Mouse (Mus musculus) heart, adult 8-10 months (tissue): Measurements from ENCODE around the gene Tmem39b. TPM values are rescaled to one million over a fixed set of nuclear protein-coding genes. Genes with fewer than 3 reads are reported as not detected.
A peak's percentile ranks its signal among the peaks of the same experiment; 100 is the strongest.
"Not testable (repeated sequence)": the region's sequence is repeated elsewhere in the genome, so short reads cannot be mapped to it uniquely, and the experiment has no call there.

Experiments
- DNase-seq: peaks from one replicate; pipeline ENCODE4 v3.0.0; 2022; ENCODE audit warnings: low spot score
- total RNA-seq, 4 experiments: library from RNA; stranded (reverse); gene quantifications; 2 replicates each; pipeline ENCODE4 v1.2.4; 2022

The Tmem39b gene
- 1 to 10 TPM; 3.8 to 5.7 (median 5.3) TPM for total RNA-seq

DNA sequence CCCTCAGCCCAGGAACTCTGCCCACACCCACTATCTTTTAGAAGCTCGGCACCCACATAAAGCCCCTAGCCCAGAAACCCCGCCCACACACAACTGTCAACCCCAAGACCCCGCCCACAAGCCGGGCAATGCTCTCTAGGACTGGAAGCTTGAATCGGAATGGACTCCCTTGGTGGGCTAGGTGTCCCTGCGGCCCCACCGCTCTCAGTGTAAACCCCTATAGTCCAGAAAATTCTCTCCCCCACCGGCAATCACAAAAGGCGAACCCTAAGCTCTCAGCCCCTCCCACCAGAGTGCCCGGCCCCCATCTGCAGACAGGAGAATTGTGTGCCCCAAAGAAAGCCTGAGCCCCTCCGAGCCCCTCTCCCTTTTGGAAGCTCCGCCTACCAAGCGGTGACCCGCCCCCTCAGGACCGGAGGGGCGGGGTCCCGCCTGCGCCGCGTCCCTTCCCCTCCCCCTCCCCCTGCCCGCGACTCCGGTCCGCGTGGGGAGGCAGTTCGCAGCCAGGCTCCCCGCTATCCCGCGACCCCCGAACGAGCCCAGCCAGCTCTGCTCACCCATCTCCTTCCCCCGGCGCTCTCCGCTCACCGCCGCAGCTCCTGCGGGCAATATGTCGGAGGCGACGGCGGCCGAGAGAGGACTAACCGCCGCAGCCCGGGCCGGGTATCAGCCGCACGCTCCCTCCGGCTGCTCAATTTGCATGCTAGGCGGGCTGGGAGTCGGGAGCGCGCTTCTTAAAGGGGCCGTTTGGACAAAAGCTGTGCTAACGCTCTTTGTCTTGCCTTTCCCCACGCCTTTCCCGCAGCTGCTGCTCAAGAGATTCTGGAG is at the start of gene Tmem39b:
Gene Tmem39b, minus strand, starts transcription at position 681 of the 828 bp plus-strand sequence.
- peak; percentile 94 for DNase-seq

DNA sequence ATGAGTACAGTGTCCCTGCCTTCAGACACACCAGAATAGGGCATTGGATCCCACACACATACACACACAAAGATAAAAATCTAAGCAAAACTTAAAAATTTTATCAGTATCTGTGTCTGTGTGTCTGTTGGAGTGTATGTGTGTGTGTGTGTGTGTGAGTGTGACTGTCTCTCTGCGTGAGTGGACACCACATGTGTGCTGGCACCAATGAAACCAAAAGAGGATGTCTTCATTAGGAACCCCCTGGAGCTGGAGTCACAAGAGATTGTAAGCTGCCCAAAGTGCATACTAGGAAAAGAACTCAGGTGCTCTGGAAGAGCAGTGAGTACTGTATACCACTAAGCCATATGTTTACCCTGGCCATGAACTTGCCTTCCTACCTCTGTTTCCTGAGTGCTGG is 49.5 kb upstream of the Tmem39b start:
- DNase-seq = no peak

DNA sequence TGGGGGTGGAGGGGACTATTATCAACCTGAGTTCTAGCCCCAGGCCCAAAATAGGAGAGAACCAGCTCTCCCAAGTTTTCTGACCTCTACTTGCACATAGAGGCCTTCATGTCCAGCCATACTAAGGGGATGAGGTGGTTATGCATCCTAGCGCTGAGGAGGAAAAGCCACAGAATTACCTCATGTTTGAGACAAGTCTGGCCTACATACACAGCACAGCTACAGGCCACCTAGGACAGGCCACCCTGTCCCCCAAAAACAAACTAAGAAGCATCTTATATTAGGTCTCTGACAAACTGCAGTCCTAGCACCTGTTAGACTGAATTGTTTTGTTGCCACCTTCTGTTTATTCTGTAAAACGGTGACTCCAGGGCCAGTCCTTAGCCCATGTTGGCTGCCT is 46.9 kb upstream of the Tmem39b start:
- DNase-seq = no peak

DNA sequence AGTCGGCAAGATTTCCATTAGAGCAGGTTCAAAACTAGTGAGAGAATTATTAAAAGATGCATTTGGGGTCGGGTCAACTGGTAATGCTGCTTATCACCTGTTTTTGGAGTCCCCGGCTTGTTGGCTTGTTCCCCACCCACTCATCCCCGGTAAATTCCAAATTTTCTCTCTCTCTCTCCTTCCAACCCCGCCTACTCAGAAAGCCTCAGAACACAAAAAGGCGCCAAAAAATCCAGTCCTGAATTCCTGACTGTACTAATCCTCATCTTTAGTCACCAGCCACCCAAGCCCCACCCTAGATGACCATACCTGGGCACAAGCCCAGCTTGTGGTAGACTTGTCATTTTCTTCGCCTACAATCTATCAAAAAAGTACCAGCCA is 46.4 kb upstream of the Tmem39b start:
- DNase-seq = no peak

DNA sequence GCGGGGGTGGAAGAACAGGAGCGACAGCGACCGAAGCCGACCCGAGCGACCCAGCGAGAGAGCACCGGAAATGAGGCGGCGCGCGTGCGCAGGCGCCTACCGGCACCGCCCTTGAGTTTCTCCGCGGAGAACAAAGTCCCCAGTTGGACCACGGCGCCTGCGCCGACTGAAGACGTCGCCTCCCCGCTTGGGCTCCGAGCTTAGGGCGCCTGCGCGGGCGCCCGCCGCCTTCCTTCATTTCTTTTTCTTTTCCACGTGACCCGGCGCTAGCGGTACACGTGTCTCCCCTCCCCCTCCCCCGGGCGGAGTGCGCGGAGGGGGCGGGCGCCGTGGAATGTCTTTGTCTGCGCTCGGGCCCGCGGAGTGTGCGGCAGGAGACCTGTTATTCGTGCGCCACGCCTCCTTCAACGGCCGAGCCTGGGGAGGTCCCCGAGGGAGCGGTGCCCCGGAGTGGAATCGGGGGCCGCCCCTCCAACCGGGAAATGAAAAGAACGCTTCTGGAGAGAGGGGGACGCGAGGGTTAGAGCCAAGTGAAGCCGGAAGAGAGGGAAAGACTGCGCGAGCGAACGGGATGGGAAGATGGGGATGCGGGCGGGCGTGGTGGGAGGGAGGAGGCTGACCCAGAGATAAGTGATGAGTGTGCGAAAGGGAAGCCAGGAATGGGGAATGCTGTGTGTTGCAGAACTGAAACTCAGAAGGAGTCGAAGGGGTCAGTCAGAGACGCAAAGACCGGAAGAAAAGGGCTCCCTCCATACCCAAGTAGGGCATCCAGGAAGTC is 45.8 kb upstream of the Tmem39b start, which contains the start of gene Khdrbs1:
Gene Khdrbs1, minus strand, starts transcription at position 72 of the 778 bp plus-strand sequence.
- peak; percentile 93 for DNase-seq

DNA sequence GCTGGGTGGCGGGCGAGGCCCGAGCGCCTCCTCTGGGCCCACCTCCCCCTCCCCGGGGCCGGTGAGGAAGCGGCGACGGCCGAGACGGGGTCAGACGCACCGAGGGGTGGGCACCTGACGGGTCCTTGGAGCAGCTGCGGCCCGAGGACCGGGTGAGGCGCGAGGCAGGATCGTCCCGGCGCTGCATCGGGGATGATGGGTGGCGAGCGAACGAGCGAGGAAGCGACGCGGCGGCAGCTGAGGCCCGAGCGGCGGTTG is 45.3 kb upstream of the Tmem39b start:
- DNase-seq = peak; percentile 17

DNA sequence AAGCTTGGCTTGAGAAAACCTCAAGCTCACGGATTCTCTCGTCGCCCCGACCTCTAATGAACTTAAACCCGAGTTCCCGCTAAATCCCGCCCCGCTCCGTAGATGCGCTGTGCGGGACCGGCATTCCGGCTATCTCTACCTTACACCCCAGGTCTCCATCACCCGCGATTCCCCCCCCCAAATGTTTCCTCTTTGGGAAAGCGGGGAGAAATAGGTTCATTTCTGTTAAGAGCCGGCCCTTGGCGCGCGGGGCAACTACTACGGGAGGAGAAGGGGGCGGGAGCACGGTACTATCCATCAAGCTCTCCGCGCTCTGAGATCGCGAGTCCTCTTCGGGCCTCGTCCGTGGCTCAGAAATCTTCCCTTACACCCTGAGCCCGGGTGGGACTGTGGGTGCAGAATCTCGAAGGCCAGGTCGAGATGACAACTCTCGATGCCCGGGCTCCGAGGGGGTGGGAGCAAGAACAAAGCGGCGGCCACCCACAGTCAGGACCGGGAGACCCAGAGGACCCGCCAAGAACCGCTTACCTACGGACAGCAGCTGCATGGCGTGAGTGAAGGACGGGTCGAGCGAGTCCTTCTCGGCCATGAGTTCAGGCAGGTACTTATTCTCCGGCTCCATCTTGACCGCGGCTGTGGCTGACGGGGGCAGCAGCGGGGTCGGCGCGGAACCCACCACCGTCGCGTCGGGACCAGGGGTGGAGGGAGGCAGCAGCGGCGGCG is 44.8 kb upstream of the Tmem39b start:
- DNase-seq = peak; percentile 38

DNA sequence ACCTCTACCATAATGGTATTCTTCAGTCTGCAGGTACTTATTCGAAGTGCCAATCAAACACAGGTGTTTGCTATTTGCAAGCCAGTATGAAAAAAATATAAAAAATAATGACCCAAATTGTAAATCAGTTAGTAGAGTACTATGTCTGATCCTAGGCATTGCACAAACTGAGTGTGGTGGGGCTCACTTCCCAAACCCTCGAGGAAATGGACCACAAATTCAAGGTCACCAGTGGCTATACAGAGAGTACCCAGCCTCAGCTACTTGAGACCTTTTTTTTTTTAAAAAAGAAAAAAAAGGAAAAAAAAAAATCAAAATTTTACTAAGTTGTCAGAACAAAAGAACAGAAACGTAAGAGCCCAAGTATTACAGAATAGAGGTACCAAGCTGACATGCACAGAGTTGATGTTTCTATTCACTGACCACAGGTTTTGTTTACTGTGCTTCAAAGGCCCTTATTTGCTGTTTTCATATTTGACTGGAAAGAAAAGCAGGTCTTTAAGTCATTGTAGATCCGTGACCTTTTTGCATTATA is 42.5 kb upstream of the Tmem39b start:
- no peak for DNase-seq

DNA sequence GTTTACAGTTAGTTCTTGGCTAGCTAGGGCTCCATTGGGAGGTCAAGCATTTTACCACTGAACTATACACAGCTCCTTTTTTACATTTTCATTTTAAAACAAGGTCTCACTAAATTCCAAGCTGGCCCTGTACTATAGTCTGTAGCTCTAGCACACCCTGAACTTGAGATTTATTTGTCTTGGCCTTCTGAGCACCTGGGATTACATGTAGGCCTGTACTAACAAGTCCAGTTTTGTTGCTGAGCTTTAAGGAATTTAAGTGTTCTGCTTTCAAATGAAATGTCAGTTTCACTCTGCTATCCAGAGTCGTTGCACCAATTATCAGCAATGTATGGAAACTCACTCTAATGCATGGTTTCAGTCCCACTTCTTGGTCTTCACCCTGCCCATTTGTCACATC is 39.5 kb upstream of the Tmem39b start:
- DNase-seq = no peak

DNA sequence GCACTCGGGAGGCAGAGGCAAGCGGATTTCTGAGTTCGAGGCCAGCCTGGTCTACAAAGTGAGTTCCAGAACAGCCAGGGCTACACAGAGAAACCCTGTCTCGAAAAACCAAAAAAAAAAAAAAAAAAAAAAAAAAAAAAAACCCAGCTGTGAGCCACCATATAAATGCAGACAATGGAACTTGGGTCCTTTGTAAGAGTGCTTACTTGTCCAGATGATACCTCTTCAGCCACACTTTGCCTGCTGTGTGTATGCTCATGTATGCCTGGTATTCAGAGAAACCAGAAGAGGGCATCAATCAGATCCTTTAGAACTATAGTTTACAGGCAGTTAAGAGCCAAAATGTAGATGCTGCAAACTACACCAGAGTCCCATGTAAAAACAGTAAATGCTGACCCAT is 38.8 kb upstream of the Tmem39b start:
- DNase-seq = not testable (repeated sequence)

DNA sequence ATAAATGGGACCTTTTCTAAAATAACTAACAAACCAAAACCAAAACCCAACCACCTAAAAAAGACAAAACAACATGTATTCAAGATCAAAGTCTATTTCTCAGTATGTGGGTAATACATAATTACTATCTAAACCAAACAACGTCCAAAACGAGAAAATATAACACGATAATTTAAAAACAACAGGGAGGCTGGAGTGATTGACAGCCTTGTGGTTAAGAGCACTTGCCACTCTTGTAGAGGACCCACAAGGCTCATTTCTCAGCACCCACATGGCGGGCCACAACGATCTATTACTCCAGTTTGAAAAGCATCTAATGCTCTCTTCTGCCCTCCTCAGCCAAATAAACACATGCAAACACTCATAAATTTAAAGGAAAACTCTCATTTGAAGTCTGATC is 34.8 kb upstream of the Tmem39b start:
- DNase-seq = no peak

DNA sequence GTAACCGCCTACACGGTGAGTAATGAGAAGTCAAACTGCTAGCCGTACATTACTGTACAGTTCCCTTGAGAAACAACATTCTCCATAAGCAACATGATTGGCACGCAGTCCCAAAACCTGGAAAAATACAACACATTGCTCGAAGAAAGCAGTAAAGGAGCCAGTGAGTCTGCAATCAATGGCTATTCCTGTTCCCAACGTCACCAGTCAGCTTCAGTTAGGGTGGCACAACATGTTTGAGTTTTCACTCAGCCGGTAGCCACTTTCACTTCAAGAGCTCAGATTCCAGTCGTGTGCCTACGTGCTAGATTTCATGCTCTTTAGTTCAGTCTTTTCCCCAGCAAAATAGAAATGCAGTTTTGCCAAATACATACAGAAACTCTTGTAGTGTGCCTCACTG is 19.7 kb upstream of the Tmem39b start:
- no peak for DNase-seq

DNA sequence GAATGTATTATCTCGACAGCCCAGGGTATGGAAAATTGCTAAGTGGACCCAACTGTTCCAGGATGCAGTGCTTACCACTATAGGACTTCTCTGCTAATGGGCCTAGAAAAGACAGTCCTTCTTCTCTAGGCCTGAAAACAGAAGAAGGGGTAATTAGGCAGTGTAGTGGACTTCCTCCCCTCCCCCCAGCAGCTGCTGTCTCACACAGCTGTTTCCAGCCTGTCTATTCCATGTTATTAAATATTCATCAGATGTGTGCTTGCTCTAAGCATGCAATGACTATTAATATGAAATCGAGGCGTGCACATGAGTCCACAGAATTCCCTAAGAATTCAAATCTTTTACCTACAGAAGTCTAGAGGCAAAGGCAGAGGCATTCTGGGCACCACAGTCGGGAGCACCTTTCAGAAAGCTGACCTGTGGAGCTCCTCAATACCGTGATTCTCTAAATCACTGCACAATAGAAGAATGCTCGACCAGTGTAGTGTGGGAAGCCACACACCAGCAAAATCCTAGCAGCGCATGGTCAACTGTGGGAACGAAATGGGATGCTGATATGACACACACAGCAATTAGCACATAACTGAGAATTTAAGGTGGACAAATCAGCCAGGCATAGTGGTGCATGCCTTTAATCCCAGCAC is 13.0 kb upstream of the Tmem39b start:
- DNase-seq = no peak

DNA sequence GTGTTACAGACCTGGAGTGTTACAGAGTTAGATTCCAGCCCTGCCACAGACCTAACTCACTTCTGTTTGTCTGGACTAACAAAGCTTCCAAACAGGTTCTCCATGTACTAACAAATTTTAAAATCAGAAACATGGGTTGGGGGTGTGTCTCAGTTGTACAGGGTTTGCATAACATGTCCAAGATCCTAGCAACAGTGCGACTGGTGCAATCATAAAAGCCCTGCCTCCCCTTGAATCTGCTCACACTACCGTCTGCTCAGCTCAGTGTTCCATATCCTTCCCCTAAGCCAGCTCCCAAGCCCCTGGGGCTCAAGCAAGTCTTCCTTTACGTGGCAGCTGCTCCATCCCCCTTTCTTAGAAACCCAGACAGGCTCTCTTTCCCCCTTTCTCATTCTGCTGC is 10.1 kb upstream of the Tmem39b start:
- no peak for DNase-seq

DNA sequence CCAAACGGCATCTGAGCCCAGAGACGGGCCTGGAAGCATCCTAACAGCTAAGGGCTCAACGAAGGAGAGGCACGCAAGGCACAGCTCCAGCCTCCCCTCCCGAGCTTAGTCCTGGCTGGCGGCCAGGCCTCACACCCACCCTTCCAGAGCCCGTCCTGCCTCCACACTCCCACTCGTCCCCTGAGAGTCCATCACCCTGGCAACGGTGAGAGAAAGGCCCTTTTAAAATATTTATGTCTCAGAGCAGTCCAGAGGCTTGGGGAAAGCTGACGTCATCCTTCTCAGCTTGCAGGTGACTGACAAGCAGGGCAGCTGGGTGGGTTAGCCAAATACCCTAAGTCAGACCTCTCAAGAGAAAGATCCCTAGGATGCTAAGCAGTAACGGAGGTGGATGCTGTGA is 5.8 kb upstream of the Tmem39b start:
- DNase-seq = peak; percentile 39

DNA sequence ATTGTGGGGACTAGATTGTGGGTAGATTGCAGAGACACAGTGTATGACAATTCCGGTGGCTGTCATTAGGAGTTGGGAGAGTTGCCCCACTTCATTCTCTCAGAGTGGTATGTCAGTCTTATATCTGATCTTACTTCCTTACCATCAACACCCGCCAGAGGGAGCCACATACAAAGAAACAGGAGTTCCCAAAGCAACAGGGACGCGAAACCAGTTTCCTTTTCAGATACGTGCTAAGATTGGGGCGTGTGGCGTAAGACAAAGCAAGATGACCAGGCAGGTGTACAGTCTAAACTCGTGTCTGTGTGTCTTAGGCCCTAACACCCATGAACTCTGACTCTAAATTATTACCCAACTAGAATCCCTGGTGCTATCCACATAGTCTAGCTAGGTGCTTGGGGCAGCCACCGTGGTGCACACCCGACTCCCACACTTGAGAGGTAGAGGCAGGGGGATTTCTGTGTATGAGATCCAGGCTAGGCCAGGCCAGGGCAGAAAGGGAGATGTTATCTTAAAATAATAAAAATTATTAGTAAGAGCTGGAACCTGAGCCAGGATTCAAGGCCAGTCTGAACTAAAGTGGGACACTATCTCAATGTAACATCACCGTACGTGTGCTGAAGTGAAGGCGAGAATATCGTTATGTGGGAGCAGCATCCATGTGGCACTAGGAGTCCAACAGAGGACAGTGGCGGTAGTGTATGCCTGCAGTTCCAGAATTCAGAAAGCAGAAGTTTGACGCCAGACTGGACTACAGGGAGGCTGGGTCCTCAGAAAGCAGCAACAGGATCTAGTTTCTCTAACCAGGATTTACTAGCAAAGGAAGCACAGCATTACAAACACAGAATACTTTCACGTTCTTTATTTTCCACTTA is 5.1 kb upstream of the Tmem39b start:
- peak; percentile 89 for DNase-seq

DNA sequence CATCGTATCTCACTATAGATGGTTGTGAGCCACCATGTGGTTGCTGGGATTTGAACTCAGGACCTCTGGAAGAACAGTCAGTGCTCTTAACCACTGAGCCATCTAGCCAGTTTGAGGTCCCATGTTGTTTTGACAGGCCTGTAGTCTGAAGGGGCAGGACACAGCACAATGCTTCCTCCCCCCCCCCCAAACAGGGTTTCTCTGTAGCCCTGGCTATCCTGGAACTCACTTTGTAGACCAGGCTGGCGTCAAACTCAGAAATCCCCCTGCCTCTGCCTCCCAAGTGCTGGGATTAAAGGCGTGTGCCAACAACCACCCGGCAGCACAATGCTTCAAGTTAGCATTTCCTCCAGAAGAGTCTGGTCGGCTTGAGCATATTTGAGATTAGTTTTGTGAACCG is 4.0 kb upstream of the Tmem39b start:
- not testable (repeated sequence) for DNase-seq

DNA sequence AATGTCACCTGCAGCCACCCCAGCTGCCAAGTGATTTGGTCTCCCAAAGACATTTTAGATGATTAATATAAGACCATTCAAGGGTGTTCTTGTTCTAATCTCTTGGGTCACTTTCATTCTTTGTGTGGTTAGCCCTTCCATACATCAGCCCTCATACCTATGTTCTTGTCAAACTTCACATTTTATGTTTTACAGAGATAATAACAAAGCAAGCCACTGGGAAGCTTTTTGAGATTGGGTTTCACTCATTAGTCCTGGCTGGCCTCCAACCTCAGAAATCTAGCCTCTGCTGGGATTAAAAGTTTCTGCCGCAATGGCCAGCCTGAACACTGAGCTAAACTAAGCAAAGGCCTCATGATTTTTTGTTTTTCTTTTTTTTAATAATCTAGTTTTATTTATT is 3.6 kb upstream of the Tmem39b start:
- no peak for DNase-seq

DNA sequence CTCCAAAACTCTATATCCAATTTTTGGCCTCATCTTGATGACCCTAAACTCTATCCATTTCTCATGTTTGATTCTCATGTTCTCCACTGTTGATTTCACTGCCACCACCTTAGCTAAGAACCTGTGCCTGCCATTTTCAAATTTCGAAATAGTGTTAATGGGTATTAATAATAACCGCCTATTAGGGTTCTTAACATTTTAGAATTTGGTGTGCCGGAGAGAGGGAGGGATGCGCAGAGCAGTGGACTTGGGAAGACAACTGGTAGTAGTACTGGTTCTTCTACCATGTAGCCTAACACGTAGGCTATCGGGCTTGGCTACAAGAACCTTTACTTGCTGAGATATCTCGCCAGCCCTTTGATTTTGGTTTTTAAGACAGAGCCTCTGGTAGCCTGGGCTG is 553 bp upstream of the Tmem39b start:
- no peak for DNase-seq

DNA sequence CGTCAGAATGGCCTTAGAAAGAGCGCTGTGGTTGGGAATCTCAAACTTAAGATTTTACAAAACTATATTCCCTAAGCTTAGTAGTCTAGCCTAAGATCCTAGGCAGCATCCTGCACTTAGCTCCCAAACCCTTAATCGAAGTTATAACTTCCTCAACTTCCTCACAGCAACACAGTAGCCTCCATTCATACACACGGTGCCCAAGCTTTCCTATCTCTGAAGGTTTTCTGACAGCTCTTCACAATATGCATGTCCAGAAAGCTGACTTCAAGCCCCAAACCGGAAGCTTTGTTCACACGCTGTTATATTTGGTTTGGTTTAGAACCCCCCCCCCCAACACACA is 852 bp downstream of the Tmem39b start:
- no peak for DNase-seq

DNA sequence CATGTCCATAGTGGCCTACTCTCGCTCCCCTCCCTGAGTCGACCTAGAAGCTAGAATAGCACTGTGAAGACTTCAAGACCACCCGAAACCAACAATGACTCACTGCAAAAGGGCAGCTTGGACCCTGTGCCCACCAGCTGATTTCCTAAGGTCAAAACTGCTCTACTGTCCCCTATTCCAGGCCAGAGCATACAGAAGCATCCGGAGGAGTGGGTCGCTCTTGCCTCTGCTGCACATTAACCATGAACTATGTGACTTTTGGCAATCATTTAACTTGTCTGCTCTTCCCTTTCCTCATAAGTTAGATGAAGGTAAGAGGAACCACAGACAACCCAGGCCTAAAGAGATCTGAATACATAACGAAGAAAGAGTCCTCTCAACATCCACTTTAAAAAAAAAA is 12.1 kb downstream of the Tmem39b start:
- DNase-seq = no peak
